Mouse (Mus musculus) forebrain, embryonic 14.5 days (tissue): ENCODE measurements around the gene Epb41l1. TPM values are rescaled to one million over a fixed set of nuclear protein-coding genes. Genes with fewer than 3 reads are reported as not detected.
A peak's percentile ranks its signal among the peaks of the same experiment; 100 is the strongest.
"Not testable (repeated sequence)": the region's sequence is repeated elsewhere in the genome, so short reads cannot be mapped to it uniquely, and the experiment has no call there.

Experiments used
- ATAC-seq: fragments of 200-750 bp; cut with Nextera tagmentation; 2 replicates; pipeline ENCODE4 v1.8.0; 2017; ENCODE audit warnings: mild to moderate bottlenecking, moderate library complexity
- DNase-seq: peaks from one replicate; pipeline ENCODE4 v3.0.0-alpha.2; 2015; ENCODE audit warnings: low spot score
- H3K27ac ChIP-seq: fragments of 300-500 bp; sonication (generic); 2 replicates; pipeline ENCODE4 v1.5.1; 2014; ENCODE audit warnings: low read depth, mild to moderate bottlenecking, control low read depth, low read length, moderate library complexity
- H3K27me3 ChIP-seq: fragments of 300-500 bp; sonication (generic); replicated peaks from 2 replicates; pipeline ENCODE4 v1.6.1; 2014; ENCODE audit warnings: low read length, control low read depth, mixed read lengths; ENCODE audit not compliant: control insufficient read depth, insufficient read depth
- H3K36me3 ChIP-seq: fragments of 300-500 bp; sonication (generic); 2 replicates; pipeline ENCODE4 v1.6.1; 2014; ENCODE audit warnings: low read length, control low read depth; ENCODE audit not compliant: control insufficient read depth, insufficient read depth
- H3K4me1 ChIP-seq: fragments of 300-500 bp; sonication (generic); 2 replicates; pipeline ENCODE4 v1.6.1; 2014; ENCODE audit warnings: antibody characterized with exemption, low read length, control low read depth; ENCODE audit not compliant: control insufficient read depth, insufficient read depth
- H3K4me2 ChIP-seq: fragments of 300-500 bp; sonication (generic); 2 replicates; pipeline ENCODE4 v1.6.1; 2014; ENCODE audit warnings: mild to moderate bottlenecking, control low read depth, low read length
- H3K4me3 ChIP-seq: fragments of 300-500 bp; sonication (generic); 2 replicates; pipeline ENCODE4 v1.5.1; 2014; ENCODE audit warnings: low read depth, low read length, control low read depth
- H3K9ac ChIP-seq: fragments of 300-500 bp; sonication (generic); 2 replicates; pipeline ENCODE4 v1.6.1; 2014; ENCODE audit warnings: mild to moderate bottlenecking, low read length, control low read depth, moderate library complexity
- H3K9me3 ChIP-seq: fragments of 300-500 bp; sonication (generic); replicated peaks from 2 replicates; pipeline ENCODE4 v1.6.1; 2016; ENCODE audit warnings: low read length, control low read depth, mixed read lengths; ENCODE audit not compliant: control insufficient read depth
- WGBS: fragments of 180-500 bp; shearing (Covaris S2); extraction: QIAGEN DNeasy Blood & Tissue Kit; methylation state at CpG from one replicate; pipeline ENCODE4 v1.1.7; 2014; 5-methylcytosine and 5-hydroxymethylcytosine counted together
- polyA plus RNA-seq: library from polyadenylated mRNA; unstranded; fragments of >200 nt; fragmentation: Nextera tagmentation; extraction: Ambion mirVana; gene quantifications from 2 replicates; pipeline ENCODE4 v1.2.1, GENCODE M21; 2014

The Epb41l1 gene
- 9.6 and 11.2 TPM in 2 replicates for polyA plus RNA-seq

GRCm38 (mm10) chr2:156420694-156421380, at the start of gene Epb41l1:
TSS of gene Epb41l1 (plus strand) at chr2:156420909.
- Histone ChIP-seq H3K4me3 (peak within 1 kb of the TSS; percentile 70), H3K27ac (peak within 1 kb of the TSS; percentile 86), H3K36me3 (no peaks in the 10 kb centered on the region), H3K27me3 (peaks cover 16% of the 10 kb centered on the region), H3K9me3 (no peaks in the 10 kb centered on the region), H3K9ac (peak within 1 kb of the TSS; percentile 84), H3K4me2 (peak within 1 kb of the TSS; percentile 86), H3K4me1 (no peaks in the 10 kb centered on the region)
- peak; percentile 55 for DNase-seq
- WGBS = under 1% methylated on average over 67 of the region's 76 CpGs
- ATAC-seq = peak; percentile 64

DNA sequence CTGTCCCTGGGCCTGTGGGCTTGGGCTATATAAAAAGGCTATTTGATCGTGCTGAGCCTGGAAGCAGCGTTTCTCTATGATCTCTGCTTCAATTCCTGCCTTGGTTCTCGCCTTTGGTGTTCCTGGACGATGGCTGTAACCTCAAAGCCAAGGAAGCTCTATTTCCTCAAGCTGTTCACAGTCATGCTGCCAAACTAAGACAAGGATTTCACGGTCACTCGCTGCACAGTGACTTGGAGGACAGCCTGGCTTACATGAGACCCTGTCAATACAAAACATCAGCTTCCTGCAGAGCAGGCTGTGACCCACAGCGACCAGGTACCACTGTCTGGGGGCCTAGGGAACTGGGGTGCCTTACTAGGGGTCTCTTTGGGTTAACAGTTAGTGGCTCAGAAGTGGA, 43.8 kb upstream of the Epb41l1 start:
- H3K4me2 ChIP-seq = no peak overlapping the region
- H3K27me3 ChIP-seq = no peaks in the 10 kb centered on the region
- H3K9ac ChIP-seq = no peak overlapping the region
- DNase-seq (no peak), ATAC-seq (no peak)
- no peak overlapping the region for H3K27ac ChIP-seq
- 82% methylated on average over 7 of the region's 7 CpGs for WGBS
- H3K4me1 ChIP-seq = no peaks in the 10 kb centered on the region
- H3K9me3 ChIP-seq = no peaks in the 10 kb centered on the region
- no peak overlapping the region for H3K4me3 ChIP-seq
- no peaks in the 10 kb centered on the region for H3K36me3 ChIP-seq

DNA sequence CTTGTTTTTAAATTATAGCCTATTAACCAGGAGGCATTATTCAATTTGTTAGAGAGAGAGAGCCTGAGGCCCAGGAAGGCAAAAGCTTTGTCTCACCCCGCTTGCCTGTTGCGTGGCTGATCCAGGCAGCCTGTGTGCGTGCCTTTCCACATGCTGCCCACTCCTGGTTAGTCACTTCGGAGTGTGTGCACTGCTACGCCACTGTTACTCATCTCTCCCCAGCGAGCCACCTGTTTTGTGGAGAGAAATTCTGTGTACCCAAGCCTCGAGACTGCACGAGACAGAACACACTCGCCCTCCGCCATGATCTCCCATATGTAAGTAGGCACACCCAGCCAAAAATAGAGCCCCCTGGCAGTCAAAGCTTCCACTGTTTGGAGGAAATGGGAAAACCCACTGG, 40.8 kb upstream of the Epb41l1 start:
- Histone ChIP-seq H3K27me3 (no peaks in the 10 kb centered on the region), H3K9me3 (peaks cover 3% of the 10 kb centered on the region; the same call in 1 of the 2 replicates), H3K4me1 (no peaks in the 10 kb centered on the region), H3K9ac (no peak overlapping the region), H3K4me3 (no peak overlapping the region), H3K27ac (no peak overlapping the region), H3K36me3 (no peaks in the 10 kb centered on the region), H3K4me2 (no peak overlapping the region)
- 87% methylated on average over 10 of the region's 10 CpGs for WGBS
- no peak for DNase-seq
- no peak for ATAC-seq

DNA sequence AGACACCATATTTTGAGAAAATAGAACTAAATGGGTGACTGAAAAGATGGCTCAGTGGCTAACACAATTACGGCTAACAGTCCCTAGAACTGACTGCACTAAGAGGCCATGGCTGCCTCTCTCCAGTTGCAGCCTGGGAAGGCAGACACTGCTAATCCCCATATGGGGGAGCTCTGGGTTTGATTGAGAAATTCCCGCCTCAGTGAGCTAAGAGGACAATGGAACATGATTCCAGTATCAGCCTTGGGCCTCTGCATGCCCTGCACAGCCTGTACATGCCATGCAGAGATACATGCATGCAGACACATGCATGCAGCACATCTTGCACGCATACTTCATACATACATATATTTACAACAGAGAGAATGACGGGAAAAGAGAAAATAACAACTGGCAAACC, 39.4 kb upstream of the Epb41l1 start:
- DNase-seq (peak; percentile 53), ATAC-seq (no peak)
- Histone ChIP-seq H3K4me1 (no peaks in the 10 kb centered on the region), H3K4me2 (no peak overlapping the region), H3K27ac (no peak overlapping the region), H3K9ac (no peak overlapping the region), H3K9me3 (peaks cover 3% of the 10 kb centered on the region; the same call in 1 of the 2 replicates), H3K27me3 (no peaks in the 10 kb centered on the region), H3K36me3 (no peaks in the 10 kb centered on the region), H3K4me3 (no peak overlapping the region)
- 50% methylated on average over 4 of the region's 4 CpGs for WGBS

- not testable (repeated sequence) for H3K9me3 ChIP-seq, H3K27ac ChIP-seq, H3K4me1 ChIP-seq, H3K36me3 ChIP-seq, H3K27me3 ChIP-seq
- H3K4me3 ChIP-seq = peak overlapping the region; percentile 33
- WGBS = 0% methylated on average over 1 of the region's 63 CpGs
- DNase-seq = peak; percentile 88
- ATAC-seq = peak; percentile 96
- peak overlapping the region; percentile 45 for H3K4me2 ChIP-seq
- peak overlapping the region; percentile 50 for H3K9ac ChIP-seq
These were observed 28.1 kb upstream of the Epb41l1 start for GRCm38 (mm10) chr2:156392461-156393154.

DNA sequence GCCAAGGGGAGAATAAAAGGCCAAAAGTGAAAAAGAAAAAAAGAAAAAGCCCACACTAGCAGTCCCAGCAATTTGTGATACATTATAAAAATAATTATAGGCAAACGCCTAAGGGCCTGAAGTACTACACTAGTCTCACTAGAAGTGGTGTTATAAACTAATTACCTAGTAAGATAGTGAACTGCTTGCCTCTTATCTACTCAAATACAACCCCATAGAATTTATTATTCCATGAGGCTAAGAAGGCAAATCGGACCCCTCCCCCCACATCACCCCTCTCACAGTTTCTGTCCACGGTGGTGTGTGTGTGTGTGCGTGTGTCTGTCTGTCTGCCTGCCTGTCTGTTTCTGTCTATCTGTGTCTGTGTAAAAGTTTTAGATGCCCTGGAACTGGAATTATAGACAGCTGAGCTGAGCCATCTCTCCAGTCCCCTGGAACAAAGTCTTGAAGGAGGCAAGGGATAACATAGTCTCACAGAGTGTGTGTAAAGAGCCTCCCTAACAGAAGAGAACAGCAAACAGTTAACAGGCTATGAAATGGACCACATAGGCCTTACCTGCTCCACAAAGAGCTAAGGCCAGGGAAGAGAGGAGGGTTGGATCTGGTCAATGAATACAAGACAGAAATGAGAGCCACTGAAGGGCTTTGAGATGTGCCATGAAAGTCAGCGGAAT, 27.4 kb upstream of the Epb41l1 start:
- 61% methylated on average over 5 of the region's 5 CpGs for WGBS
- peak; percentile 63 for ATAC-seq

DNA sequence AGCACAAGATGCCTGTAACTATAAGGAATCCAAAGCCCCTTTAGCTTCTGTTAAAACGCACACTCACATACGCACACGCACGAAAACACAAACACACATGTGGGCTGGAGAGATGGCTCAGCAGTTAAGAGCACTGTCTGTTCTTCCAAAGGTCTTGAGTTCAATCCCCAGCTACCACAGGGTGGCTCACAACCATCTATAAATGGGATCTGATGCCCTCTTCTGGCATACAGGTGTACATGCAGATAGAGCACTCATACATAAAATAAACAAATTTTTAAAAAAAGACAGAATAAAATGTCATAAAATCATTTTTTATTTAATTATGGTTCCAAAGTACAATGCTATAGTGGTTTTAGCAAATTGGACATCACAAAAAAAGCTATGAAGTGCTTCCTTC, 26.4 kb upstream of the Epb41l1 start:
- no peaks in the 10 kb centered on the region for H3K27me3 ChIP-seq
- no peak overlapping the region for H3K4me2 ChIP-seq
- WGBS = 95% methylated on average over 4 of the region's 4 CpGs
- H3K9me3 ChIP-seq = no peaks in the 10 kb centered on the region
- DNase-seq (no peak), ATAC-seq (no peak)
- no peak overlapping the region for H3K4me3 ChIP-seq
- H3K27ac ChIP-seq = no peak overlapping the region
- no peaks in the 10 kb centered on the region; the same call in 1 of the 2 replicates for H3K4me1 ChIP-seq
- no peak overlapping the region for H3K9ac ChIP-seq
- H3K36me3 ChIP-seq = no peaks in the 10 kb centered on the region

More for the DNA sequence above, 27.4 kb upstream of the Epb41l1 start:
- Histone ChIP-seq H3K4me3 (peak overlapping the region; percentile 33; the same call in 1 of the 2 replicates), H3K9me3 (no peaks in the 10 kb centered on the region), H3K36me3 (no peaks in the 10 kb centered on the region), H3K4me1 (no peaks in the 10 kb centered on the region; the same call in 1 of the 2 replicates), H3K9ac (peak overlapping the region; percentile 13; the same call in 1 of the 2 replicates), H3K4me2 (peak overlapping the region; percentile 45), H3K27ac (no peak overlapping the region), H3K27me3 (no peaks in the 10 kb centered on the region)
- no peak for DNase-seq

DNA sequence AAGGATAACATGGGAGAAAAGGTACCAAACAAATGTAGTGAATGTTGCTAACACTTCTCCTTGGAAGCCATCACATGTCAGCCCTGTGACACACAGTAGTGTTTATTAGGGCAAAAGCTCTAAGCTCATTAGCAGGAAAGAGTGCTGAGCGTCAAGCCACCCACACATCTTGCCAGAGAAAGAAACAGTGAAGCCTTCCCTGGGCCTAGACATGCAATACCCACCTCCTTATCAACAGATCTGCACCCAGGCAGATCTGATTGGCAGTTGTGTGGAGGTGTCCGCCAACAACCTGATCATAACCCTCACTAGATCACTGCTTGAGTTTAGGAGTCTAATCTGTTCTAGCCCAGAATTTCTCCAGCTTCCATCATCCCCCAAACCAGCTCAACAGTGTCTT, 24.6 kb upstream of the Epb41l1 start:
- Histone ChIP-seq H3K27ac (no peak overlapping the region), H3K9ac (no peak overlapping the region), H3K27me3 (no peaks in the 10 kb centered on the region), H3K4me1 (peaks cover 7% of the 10 kb centered on the region; the same call in 1 of the 2 replicates), H3K9me3 (no peaks in the 10 kb centered on the region), H3K4me2 (no peak overlapping the region), H3K4me3 (no peak overlapping the region), H3K36me3 (no peaks in the 10 kb centered on the region)
- DNase-seq = no peak
- no peak for ATAC-seq
- 88% methylated on average over 2 of the region's 2 CpGs for WGBS
